Mouse (Mus musculus): ENCODE measurements at regions not wholly inside any gene's neighbourhood (a gene's known extent, or its start where the extent isn't known, plus 50 kb on each side); places are given as distances from the start of the nearest gene placed in this dataset.

DNA sequence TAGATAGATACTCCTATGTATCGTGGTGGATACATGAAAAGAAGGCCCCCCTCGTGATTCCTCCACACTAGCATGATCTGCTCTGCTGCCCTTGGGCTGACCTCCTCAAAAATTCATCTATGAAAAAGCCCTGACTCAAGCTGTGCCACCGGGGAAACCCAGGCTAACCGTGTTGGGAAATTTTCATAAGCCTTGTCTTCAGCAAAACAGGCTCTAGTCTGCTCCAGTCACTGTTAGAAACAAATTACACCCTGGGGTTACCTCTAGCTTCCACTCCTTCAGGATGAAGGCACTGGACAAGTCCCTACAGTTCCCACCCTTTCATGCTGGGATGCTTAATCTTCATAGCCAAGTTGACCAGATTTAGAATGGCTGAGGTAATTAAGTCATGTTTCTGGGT is 315.0 kb upstream of the Nrp1 start:
- Histone ChIP-seq H3K9me3 (replicated peaks; ENCODE audit: control insufficient read depth, low read length) (no peaks in the 10 kb centered on the region), H3K27ac (ENCODE audit: low read length) (no peak overlapping the region), H3K9ac (ENCODE audit: low read length) (no peak overlapping the region), H3K4me2 (ENCODE audit: low read depth, low read length) (no peak overlapping the region), H3K27me3 (ENCODE audit: control insufficient read depth, insufficient read depth, low read length) (no peaks in the 10 kb centered on the region), H3K4me3 (replicated peaks; ENCODE audit: low read length) (no peak overlapping the region), H3K4me1 (ENCODE audit: control insufficient read depth, insufficient read depth, low read length) (no peaks in the 10 kb centered on the region), H3K36me3 (ENCODE audit: control insufficient read depth, insufficient read depth, low read length) (no peaks in the 10 kb centered on the region)
- 75% methylated on average over 4 of the region's 4 CpGs for WGBS
- ATAC-seq (ENCODE audit: insufficient read depth, low FRiP score), result no peak

DNA sequence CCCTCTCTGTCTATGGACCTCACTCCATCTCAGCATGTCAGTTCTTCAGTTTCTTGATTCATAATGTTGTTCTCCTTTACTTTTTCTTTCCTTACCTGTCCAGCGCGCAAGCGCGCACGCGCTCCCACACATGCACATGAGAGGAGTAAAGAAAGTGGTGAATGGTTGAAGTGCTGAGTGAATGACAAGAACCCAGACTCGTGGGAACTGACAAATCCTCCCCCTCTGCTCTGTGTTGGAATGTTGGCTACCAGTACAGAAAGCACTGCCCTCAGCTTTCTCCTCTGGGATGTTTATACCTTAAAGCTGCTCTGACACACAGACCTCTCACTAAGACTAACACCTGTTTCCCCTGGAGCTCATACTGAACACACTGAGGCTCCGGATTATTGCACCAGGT is 302.2 kb upstream of the Nrp1 start:
- Histone ChIP-seq H3K4me3 (replicated peaks; ENCODE audit: low read length) (no peak overlapping the region), H3K27ac (ENCODE audit: low read length) (no peak overlapping the region), H3K27me3 (ENCODE audit: control insufficient read depth, insufficient read depth, low read length) (no peaks in the 10 kb centered on the region), H3K4me1 (ENCODE audit: control insufficient read depth, insufficient read depth, low read length) (no peaks in the 10 kb centered on the region), H3K9ac (ENCODE audit: low read length) (no peak overlapping the region), H3K36me3 (ENCODE audit: control insufficient read depth, insufficient read depth, low read length) (no peaks in the 10 kb centered on the region), H3K9me3 (replicated peaks; ENCODE audit: control insufficient read depth, low read length) (no peaks in the 10 kb centered on the region), H3K4me2 (ENCODE audit: low read depth, low read length) (no peak overlapping the region)
- no peak for ATAC-seq (ENCODE audit: insufficient read depth, low FRiP score)
- WGBS, result 77% methylated on average over 8 of the region's 8 CpGs

GRCm38 (mm10) chr8:128057845-128058244 is 300.6 kb upstream of the Nrp1 start:
- no peaks in the 10 kb centered on the region for H3K27me3 ChIP-seq (ENCODE audit: control insufficient read depth, insufficient read depth, low read length)
- no peaks in the 10 kb centered on the region for H3K4me1 ChIP-seq (ENCODE audit: control insufficient read depth, insufficient read depth, low read length)
- no peak overlapping the region for H3K9ac ChIP-seq (ENCODE audit: low read length)
- H3K9me3 ChIP-seq (replicated peaks; ENCODE audit: control insufficient read depth, low read length), result no peaks in the 10 kb centered on the region
- H3K4me2 ChIP-seq (ENCODE audit: low read depth, low read length), result no peak overlapping the region
- no peak overlapping the region for H3K4me3 ChIP-seq (replicated peaks; ENCODE audit: low read length)
- no peak overlapping the region for H3K27ac ChIP-seq (ENCODE audit: low read length)
- no peaks in the 10 kb centered on the region for H3K36me3 ChIP-seq (ENCODE audit: control insufficient read depth, insufficient read depth, low read length)
- no peak for ATAC-seq (ENCODE audit: insufficient read depth, low FRiP score)
- 92% methylated on average over 6 of the region's 6 CpGs for WGBS

DNA sequence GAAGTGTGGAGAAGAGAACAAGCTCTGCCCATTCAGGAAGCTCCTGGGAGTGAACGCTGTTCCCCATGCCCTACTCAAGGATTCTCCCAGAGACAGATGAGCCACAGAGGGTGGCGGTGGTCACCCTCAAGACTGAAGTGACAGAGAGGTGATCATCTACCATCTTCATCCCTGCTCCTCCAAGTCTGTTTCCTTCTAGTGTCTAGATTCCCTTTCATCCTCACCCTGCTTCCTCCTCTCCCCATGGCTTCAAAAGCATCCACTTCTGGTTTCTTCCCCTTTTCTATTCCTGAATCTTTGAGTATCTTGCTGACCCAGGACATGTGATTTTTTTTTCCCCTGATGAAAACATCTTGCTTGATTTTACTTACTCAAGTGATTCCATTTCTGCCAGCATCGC is 298.6 kb upstream of the Nrp1 start:
- H3K9me3 ChIP-seq (replicated peaks; ENCODE audit: control insufficient read depth, low read length), result no peaks in the 10 kb centered on the region
- no peak overlapping the region for H3K9ac ChIP-seq (ENCODE audit: low read length)
- no peak overlapping the region for H3K4me3 ChIP-seq (replicated peaks; ENCODE audit: low read length)
- H3K27ac ChIP-seq (ENCODE audit: low read length), result no peak overlapping the region
- no peak overlapping the region for H3K4me2 ChIP-seq (ENCODE audit: low read depth, low read length)
- no peak for ATAC-seq (ENCODE audit: insufficient read depth, low FRiP score)
- 92% methylated on average over 3 of the region's 3 CpGs for WGBS
- H3K4me1 ChIP-seq (ENCODE audit: control insufficient read depth, insufficient read depth, low read length), result no peaks in the 10 kb centered on the region
- H3K36me3 ChIP-seq (ENCODE audit: control insufficient read depth, insufficient read depth, low read length), result no peaks in the 10 kb centered on the region
- no peaks in the 10 kb centered on the region for H3K27me3 ChIP-seq (ENCODE audit: control insufficient read depth, insufficient read depth, low read length)

GRCm38 (mm10) chr8:128064211-128064610 is 294.2 kb upstream of the Nrp1 start:
- H3K4me3 ChIP-seq (replicated peaks; ENCODE audit: low read length), result no peak overlapping the region
- no peak overlapping the region for H3K27ac ChIP-seq (ENCODE audit: low read length)
- H3K36me3 ChIP-seq (ENCODE audit: control insufficient read depth, insufficient read depth, low read length), result no peaks in the 10 kb centered on the region
- 85% methylated on average over 1 of the region's 1 CpGs for WGBS
- H3K4me2 ChIP-seq (ENCODE audit: low read depth, low read length), result no peak overlapping the region
- ATAC-seq (ENCODE audit: insufficient read depth, low FRiP score), result no peak
- no peak overlapping the region for H3K9ac ChIP-seq (ENCODE audit: low read length)
- H3K9me3 ChIP-seq (replicated peaks; ENCODE audit: control insufficient read depth, low read length), result no peaks in the 10 kb centered on the region
- no peaks in the 10 kb centered on the region for H3K27me3 ChIP-seq (ENCODE audit: control insufficient read depth, insufficient read depth, low read length)
- no peaks in the 10 kb centered on the region for H3K4me1 ChIP-seq (ENCODE audit: control insufficient read depth, insufficient read depth, low read length)

DNA sequence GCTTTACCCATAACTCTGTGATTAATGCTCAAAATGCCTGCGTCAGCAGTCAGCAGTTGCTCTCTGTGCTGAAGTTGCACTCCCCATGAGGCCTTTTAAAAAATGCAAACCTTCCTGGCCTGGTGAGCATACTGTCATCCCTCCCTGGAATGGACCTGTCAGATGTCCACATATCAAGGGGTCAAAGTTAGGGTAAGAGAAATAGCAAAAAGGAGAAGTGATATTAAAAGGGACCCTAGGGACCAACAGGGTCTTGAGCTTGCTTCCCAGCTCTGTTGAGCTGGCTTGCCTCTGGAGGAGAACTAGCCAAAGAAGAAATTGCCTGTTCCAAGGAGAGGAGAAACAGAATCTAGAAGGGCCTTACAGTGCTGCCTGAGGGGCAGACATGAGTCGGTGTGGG is 293.3 kb upstream of the Nrp1 start:
- Histone ChIP-seq H3K36me3 (ENCODE audit: control insufficient read depth, insufficient read depth, low read length) (no peaks in the 10 kb centered on the region), H3K4me3 (replicated peaks; ENCODE audit: low read length) (no peak overlapping the region), H3K27ac (ENCODE audit: low read length) (no peak overlapping the region), H3K27me3 (ENCODE audit: control insufficient read depth, insufficient read depth, low read length) (no peaks in the 10 kb centered on the region), H3K9me3 (replicated peaks; ENCODE audit: control insufficient read depth, low read length) (no peaks in the 10 kb centered on the region), H3K4me2 (ENCODE audit: low read depth, low read length) (no peak overlapping the region), H3K4me1 (ENCODE audit: control insufficient read depth, insufficient read depth, low read length) (no peaks in the 10 kb centered on the region), H3K9ac (ENCODE audit: low read length) (no peak overlapping the region)
- ATAC-seq (ENCODE audit: insufficient read depth, low FRiP score), result no peak
- WGBS, result 78% methylated on average over 2 of the region's 2 CpGs

GRCm38 (mm10) chr8:128065964-128066680 is 292.3 kb upstream of the Nrp1 start:
- no peaks in the 10 kb centered on the region for H3K27me3 ChIP-seq (ENCODE audit: control insufficient read depth, insufficient read depth, low read length)
- no peaks in the 10 kb centered on the region for H3K9me3 ChIP-seq (replicated peaks; ENCODE audit: control insufficient read depth, low read length)
- no peak overlapping the region for H3K9ac ChIP-seq (ENCODE audit: low read length)
- no peak for ATAC-seq (ENCODE audit: insufficient read depth, low FRiP score)
- 78% methylated on average over 7 of the region's 7 CpGs for WGBS
- no peak overlapping the region for H3K4me3 ChIP-seq (replicated peaks; ENCODE audit: low read length)
- no peak overlapping the region for H3K27ac ChIP-seq (ENCODE audit: low read length)
- no peak overlapping the region for H3K4me2 ChIP-seq (ENCODE audit: low read depth, low read length)
- no peaks in the 10 kb centered on the region for H3K36me3 ChIP-seq (ENCODE audit: control insufficient read depth, insufficient read depth, low read length)
- H3K4me1 ChIP-seq (ENCODE audit: control insufficient read depth, insufficient read depth, low read length), result no peaks in the 10 kb centered on the region

GRCm38 (mm10) chr8:128069749-128070148 is 288.7 kb upstream of the Nrp1 start:
- Histone ChIP-seq H3K9ac (ENCODE audit: low read length) (no peak overlapping the region), H3K4me2 (ENCODE audit: low read depth, low read length) (no peak overlapping the region), H3K36me3 (ENCODE audit: control insufficient read depth, insufficient read depth, low read length) (no peaks in the 10 kb centered on the region), H3K9me3 (replicated peaks; ENCODE audit: control insufficient read depth, low read length) (no peaks in the 10 kb centered on the region), H3K27me3 (ENCODE audit: control insufficient read depth, insufficient read depth, low read length) (no peaks in the 10 kb centered on the region), H3K4me1 (ENCODE audit: control insufficient read depth, insufficient read depth, low read length) (no peaks in the 10 kb centered on the region), H3K27ac (ENCODE audit: low read length) (no peak overlapping the region), H3K4me3 (replicated peaks; ENCODE audit: low read length) (no peak overlapping the region)
- no peak for ATAC-seq (ENCODE audit: insufficient read depth, low FRiP score)
- WGBS, result 53% methylated on average over 2 of the region's 2 CpGs

- no peak for ATAC-seq (ENCODE audit: insufficient read depth, low FRiP score)
- H3K27ac ChIP-seq (ENCODE audit: low read length), result no peak overlapping the region
- no peaks in the 10 kb centered on the region for H3K27me3 ChIP-seq (ENCODE audit: control insufficient read depth, insufficient read depth, low read length)
- no peak overlapping the region for H3K4me3 ChIP-seq (replicated peaks; ENCODE audit: low read length)
- no peak overlapping the region for H3K9ac ChIP-seq (ENCODE audit: low read length)
- H3K36me3 ChIP-seq (ENCODE audit: control insufficient read depth, insufficient read depth, low read length), result no peaks in the 10 kb centered on the region
- no peak overlapping the region for H3K4me2 ChIP-seq (ENCODE audit: low read depth, low read length)
- H3K9me3 ChIP-seq (replicated peaks; ENCODE audit: control insufficient read depth, low read length), result no peaks in the 10 kb centered on the region
- no peaks in the 10 kb centered on the region for H3K4me1 ChIP-seq (ENCODE audit: control insufficient read depth, insufficient read depth, low read length)
- WGBS, result 89% methylated on average over 1 of the region's 1 CpGs
Measured at GRCm38 (mm10) chr8:128075566-128075965, 282.8 kb upstream of the Nrp1 start.

All from stomach, embryonic 16.5 days (tissue).